Mouse (Mus musculus) forebrain, embryonic 10.5 days (tissue): ENCODE results near the gene Rab23. TPM values are rescaled to one million over a fixed set of nuclear protein-coding genes. Genes with fewer than 3 reads are reported as not detected.

Experiments used
- DNase-seq: peaks from one replicate; pipeline ENCODE4 v3.0.0-alpha.2; 2017; ENCODE audit warnings: low spot score; ENCODE audit errors: extremely low spot score
- H3K27ac ChIP-seq: fragments of 300-500 bp; sonication (generic); 2 replicates; pipeline ENCODE4 v1.5.1; 2016; ENCODE audit warnings: mild to moderate bottlenecking
- H3K27me3 ChIP-seq: fragments of 300-500 bp; sonication (generic); 2 replicates; pipeline ENCODE4 v1.6.1; 2016; ENCODE audit warnings: mild to moderate bottlenecking; ENCODE audit not compliant: poor library complexity, severe bottlenecking
- H3K36me3 ChIP-seq: fragments of 300-500 bp; sonication (generic); replicated peaks from 2 replicates; pipeline ENCODE4 v1.6.1; 2016; ENCODE audit warnings: mild to moderate bottlenecking, moderate library complexity
- H3K4me1 ChIP-seq: fragments of 300-500 bp; sonication (generic); 2 replicates; pipeline ENCODE4 v1.6.1; 2016
- H3K4me3 ChIP-seq: fragments of 300-500 bp; sonication (generic); 2 replicates; pipeline ENCODE4 v1.5.1; 2016; ENCODE audit warnings: mild to moderate bottlenecking, moderate library complexity
- H3K9me3 ChIP-seq: fragments of 300-500 bp; sonication (generic); 2 replicates; pipeline ENCODE4 v1.6.1; 2016; ENCODE audit warnings: mild to moderate bottlenecking, moderate library complexity
- WGBS: fragments of 180-500 bp; shearing (Covaris S2); methylation state at CpG from one replicate; pipeline ENCODE4 v1.1.7; 2016; 5-methylcytosine and 5-hydroxymethylcytosine counted together
- polyA plus RNA-seq: library from polyadenylated mRNA; unstranded; fragments of >200 nt; fragmentation: Nextera tagmentation; extraction: Ambion mirVana; gene quantifications from 2 replicates; pipeline ENCODE4 v1.2.1, GENCODE M21; 2016

The Rab23 gene
- polyA plus RNA-seq, 1 experiment from 2014 or later = 31.1 TPM

DNA sequence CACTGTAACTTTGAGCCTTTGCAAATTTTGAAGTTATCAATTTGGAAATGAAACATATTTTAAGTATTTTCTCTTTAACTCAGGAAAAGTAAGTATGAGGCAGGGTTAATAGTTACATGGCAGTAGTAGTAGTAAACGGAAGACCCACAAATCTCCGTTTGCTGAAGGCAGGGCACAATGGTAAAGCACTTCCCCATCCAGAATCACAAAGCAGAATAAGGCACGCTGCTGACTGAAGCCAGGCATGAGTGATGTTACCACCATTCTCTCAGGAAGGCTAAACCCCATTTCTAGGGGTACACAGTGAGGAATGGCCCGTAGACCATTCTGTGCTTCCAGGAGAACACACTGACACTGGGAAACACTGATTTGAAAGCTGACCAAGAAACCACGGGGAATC lies 68.4 kb downstream of the Rab23 start:
- Histone ChIP-seq H3K4me3 (no peak overlapping the region), H3K9me3 (no peaks in the 10 kb centered on the region), H3K27me3 (no peaks in the 10 kb centered on the region), H3K36me3 (peaks cover 38% of the 10 kb centered on the region), H3K4me1 (no peaks in the 10 kb centered on the region), H3K27ac (no peak overlapping the region)
- WGBS = 85% methylated on average over 5 of the region's 5 CpGs
- no peak for DNase-seq

DNA sequence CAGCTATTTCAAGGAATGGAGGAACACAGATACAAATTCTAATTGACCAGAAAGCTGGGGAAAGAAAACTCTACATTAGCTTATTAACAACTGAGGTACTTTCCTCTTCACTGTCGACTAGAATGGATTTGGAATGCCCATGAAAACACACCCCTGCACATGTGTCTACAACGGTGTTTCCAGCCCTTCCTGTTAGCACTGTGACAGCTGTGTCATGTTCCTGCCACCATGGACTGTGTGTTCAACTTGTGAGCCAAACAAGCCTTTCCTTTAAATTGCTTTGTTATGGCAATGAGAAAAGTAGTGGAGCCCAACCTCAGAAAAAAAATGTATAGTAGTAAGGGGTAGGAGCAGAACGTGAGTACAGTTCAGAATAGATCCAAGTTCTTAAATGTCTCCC lies 68.8 kb downstream of the Rab23 start:
- WGBS = 80% methylated on average over 3 of the region's 3 CpGs
- peaks cover 38% of the 10 kb centered on the region for H3K36me3 ChIP-seq
- H3K27me3 ChIP-seq = no peaks in the 10 kb centered on the region
- no peak overlapping the region for H3K27ac ChIP-seq
- no peaks in the 10 kb centered on the region for H3K9me3 ChIP-seq
- DNase-seq = no peak
- no peaks in the 10 kb centered on the region for H3K4me1 ChIP-seq
- no peak overlapping the region for H3K4me3 ChIP-seq

Other genes with a start within 250 kb of the Rab23 start
- gene Prim2, start 50.1 kb upstream of the Rab23 start, polyA plus RNA-seq = 61.3 and 61.5 TPM in 2 replicates
- 51.8 and 52.3 TPM in 2 replicates for gene Bag2, start 37.9 kb downstream of the Rab23 start, polyA plus RNA-seq
- gene Zfp451, start 94.7 kb downstream of the Rab23 start, polyA plus RNA-seq = 30.8 and 32.6 TPM in 2 replicates
- gene Bend6, start 187.9 kb downstream of the Rab23 start, polyA plus RNA-seq = 1.5 and 2.0 TPM in 2 replicates
- gene Dst, start 188.3 kb downstream of the Rab23 start, polyA plus RNA-seq = 11.3 and 11.9 TPM in 2 replicates